Mouse (Mus musculus) heart, postnatal 0 days (tissue): ENCODE measurements around the gene Hnrnpc.

ENCODE experiments used
- CTCF ChIP-seq: IDR thresholded peaks from 2 replicates; pipeline ENCODE4 v1.5.1; 2016; ENCODE audit warnings: antibody characterized with exemption, control low read depth, low read depth
- EP300 ChIP-seq: IDR thresholded peaks from 2 replicates; pipeline ENCODE4 v1.6.1; 2016; ENCODE audit warnings: antibody characterized with exemption, low read depth

DNA sequence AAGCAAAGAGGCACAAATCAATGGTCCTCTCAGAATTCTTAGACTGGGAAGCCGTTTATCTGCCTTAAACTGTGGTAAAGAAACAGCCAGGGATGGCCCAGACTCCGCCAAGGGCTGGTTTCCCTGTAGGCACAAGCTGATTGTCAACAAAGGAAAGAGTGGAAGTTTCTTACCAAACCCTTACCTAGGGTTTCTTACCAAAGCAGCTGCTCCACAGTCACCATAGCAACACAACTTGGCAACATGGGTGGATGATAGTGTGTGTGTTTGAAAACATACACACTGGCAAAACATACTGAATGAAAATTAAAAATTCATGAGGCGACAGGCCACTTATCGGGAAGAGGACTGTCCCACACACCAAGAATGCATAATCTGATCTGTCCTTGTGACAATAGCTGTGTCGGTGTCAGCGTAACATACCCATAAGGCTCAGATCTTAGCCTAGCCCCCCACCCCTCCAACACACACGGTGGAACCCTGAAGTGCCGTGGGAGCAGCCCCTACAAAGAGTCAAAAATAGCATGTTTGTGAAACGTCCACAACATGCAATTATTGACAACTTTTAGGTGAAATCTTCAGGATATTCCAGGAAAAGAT lies 57.8 kb downstream of the Hnrnpc start:
- TF ChIP-seq CTCF (no peak), EP300 (no peak)
